Mouse (Mus musculus) bone marrow, adult 2 months (tissue): ENCODE data around the gene Tuba1b. TPM values are rescaled to one million over a fixed set of nuclear protein-coding genes. Genes with fewer than 3 reads are reported as not detected.
"Not testable (repeated sequence)": the region's sequence is repeated elsewhere in the genome, so short reads cannot be mapped to it uniquely, and the experiment has no call there.

Experiments used
- H3K27ac ChIP-seq: fragments of 200-500 bp; 2 replicates; pipeline ENCODE4 v1.5.1; 2012; ENCODE audit warnings: low read depth, mild to moderate bottlenecking, control low read depth, inconsistent platforms, low read length; ENCODE audit not compliant: control insufficient read depth, poor library complexity, insufficient read depth
- H3K4me1 ChIP-seq: fragments of 200-500 bp; 2 replicates; pipeline ENCODE4 v1.6.1; 2011; ENCODE audit warnings: low read length; ENCODE audit not compliant: control insufficient read depth, insufficient read depth
- H3K4me3 ChIP-seq: fragments of 200-500 bp; replicated peaks from 2 replicates; pipeline ENCODE3; 2011; ENCODE audit warnings: mild to moderate bottlenecking, low read depth, low read length, control low read depth; ENCODE audit not compliant: control insufficient read depth
- CTCF ChIP-seq: fragments of 200-500 bp; IDR thresholded peaks from 2 replicates; pipeline ENCODE4 v1.5.1; 2011; ENCODE audit warnings: low read length, control low read depth; ENCODE audit not compliant: control insufficient read depth, insufficient read depth
- POLR2A ChIP-seq: fragments of 200-500 bp; IDR thresholded peaks from 2 replicates; pipeline ENCODE4 v1.6.1; 2011; ENCODE audit warnings: low read depth, mild to moderate bottlenecking, control low read depth, low read length, borderline replicate concordance; ENCODE audit not compliant: control insufficient read depth
- WGBS: fragments of 180-500 bp; shearing (Covaris S2); methylation state at CpG from one replicate; pipeline ENCODE4 v1.1.7; 2018; 5-methylcytosine and 5-hydroxymethylcytosine counted together
- polyA plus RNA-seq: library from polyadenylated mRNA; stranded (reverse); fragments of >200 nt; gene quantifications from 2 replicates; pipeline ENCODE4 v1.2.4, GENCODE M21; 2011; ENCODE audit warnings: low replicate concordance; ENCODE audit not compliant: missing spikeins, insufficient read depth, insufficient read length

Gene Tuba1b
- polyA plus RNA-seq, 1 experiment: 942 TPM

DNA sequence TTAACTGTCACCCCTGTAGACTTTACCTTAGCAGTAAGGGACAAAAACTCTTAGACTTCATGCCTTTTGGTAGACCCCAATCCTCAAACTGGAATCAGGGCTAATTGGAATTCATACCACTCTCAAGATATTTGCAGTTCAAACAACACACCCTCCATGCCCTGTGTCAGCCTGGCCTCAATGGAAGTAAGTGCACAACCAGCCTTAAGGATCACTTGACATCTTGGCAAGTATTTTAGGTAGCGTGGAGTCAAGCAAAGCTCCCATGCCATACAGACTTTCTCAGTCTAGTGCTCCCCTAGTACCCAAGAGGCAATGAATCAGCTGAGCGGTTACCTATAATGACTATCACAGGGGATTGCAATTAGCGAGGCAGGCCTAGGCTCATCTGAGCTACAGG is 3.4 kb downstream of the Tuba1b start:
- H3K4me3 ChIP-seq: no peak overlapping the region
- 84% methylated on average over 3 of the region's 3 CpGs for WGBS
- TF ChIP-seq CTCF (no peak), POLR2A (no peak)
- H3K4me1 ChIP-seq: peaks cover 2% of the 10 kb centered on the region
- H3K27ac ChIP-seq: no peak overlapping the region

DNA sequence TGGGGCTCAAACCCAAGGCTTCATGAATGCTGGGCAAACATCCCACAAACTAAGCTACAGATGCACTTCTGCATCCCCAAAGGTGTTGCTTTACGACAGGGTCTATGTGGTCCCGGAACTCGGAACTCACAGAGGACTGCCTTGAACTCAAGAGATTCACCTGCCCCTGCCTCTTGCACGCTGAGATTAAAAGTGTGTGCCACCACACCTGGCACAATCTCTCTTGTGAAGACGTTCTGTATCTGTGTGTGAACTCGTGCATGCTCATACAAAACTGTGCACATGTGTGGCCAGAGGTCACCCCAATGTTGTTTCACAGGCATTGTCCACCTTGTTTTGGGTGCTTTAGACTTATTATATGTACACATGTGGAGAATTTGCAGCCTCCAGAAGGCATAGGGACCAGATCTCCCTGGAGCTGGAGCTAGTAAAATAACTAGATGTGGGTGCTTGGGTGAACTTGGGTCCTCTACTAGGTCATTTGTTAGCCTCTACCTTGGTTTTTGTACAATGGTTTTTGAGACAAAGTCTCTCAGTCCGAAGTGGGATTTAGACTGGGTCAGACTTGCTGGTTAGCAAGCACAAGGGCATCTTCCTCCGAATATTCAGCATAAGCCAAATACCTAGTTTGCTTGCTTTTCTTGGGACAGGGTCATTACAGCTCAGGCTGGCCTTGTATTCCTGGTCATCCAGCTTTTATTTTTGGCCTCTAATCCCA is 4.2 kb downstream of the Tuba1b start:
- no peak overlapping the region for H3K4me3 ChIP-seq
- 60% methylated on average over 8 of the region's 8 CpGs for WGBS
- H3K4me1 ChIP-seq: peaks cover 2% of the 10 kb centered on the region
- H3K27ac ChIP-seq: no peak overlapping the region
- TF ChIP-seq CTCF (no peak), POLR2A (no peak)

DNA sequence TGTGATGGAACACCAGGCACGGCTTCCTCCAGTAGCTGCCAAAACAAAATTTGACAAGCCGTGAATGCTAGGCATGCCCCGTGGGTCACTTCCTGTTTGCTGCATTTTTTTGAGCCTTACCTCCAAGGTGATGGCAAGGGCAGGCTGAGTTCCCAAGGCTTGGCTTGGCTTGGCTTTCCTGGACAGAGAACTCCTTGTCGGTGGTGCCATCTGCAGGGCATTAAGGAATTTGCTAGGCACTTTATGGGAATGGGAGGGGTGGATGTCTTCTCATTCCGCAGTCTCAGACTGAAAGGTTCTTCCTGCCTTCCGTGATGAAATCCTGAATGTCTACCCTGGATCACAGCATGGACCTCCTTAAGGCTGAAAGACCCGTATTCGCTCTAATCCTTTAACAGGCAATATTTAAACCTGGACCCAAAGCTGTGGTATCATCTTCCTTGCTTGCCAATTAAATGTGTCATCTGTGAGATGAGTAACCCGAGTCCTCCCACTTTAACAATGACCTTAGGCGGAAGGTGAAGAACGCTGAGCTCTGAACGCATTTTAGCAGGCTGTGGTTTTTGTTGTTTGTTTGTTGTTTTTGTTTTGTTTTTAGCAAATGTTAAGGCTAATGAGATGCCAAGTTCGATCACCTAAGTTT is 5.6 kb downstream of the Tuba1b start:
- Histone ChIP-seq H3K4me3 (no peak overlapping the region), H3K4me1 (peaks cover 2% of the 10 kb centered on the region), H3K27ac (no peak overlapping the region)
- WGBS: 27% methylated on average over 13 of the region's 13 CpGs
- TF ChIP-seq CTCF (peak; percentile 54; the same call in 1 of the 2 replicates), POLR2A (no peak)

DNA sequence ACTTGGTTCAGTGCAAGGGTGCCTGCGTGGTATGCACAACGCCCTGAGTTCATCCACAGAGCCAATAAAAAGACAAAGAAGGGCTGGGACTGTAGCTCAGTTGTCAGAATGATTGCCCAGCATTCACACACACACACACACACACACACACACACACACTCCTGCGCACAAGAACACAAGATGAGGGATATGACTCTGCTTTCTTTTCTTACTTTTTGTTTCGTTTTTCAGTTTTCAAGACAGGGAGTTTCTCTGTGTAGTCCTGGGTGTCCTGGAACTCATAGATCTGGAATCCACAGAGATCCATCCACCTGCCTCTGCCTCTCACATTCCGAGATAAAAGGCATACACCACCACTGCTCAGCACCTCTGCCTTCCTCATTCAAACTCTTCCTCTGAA is 6.8 kb downstream of the Tuba1b start:
- 24% methylated on average over 5 of the region's 5 CpGs for WGBS
- Histone ChIP-seq H3K27ac (no peak overlapping the region), H3K4me3 (peak overlapping the region; percentile 28), H3K4me1 (peaks cover 2% of the 10 kb centered on the region)
- TF ChIP-seq CTCF (no peak), POLR2A (no peak)

DNA sequence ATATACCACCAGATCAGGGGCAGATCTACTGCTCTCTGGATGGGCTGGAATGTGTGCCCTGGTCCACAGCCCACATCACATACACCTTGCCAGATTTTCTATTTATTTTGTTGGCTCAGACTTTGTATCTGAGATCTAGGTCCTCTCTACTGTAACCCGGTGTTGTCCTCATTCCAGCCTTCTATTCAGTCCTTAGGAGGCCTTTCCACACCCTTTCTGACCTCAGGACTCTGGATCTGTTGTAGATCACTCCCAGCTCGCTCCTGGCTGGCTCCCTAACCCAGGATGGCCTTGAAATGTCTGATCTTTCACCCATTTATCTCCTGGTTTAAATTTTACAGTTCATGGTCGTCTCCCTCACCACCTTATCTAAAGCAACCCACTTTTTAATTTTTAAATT is 9.7 kb downstream of the Tuba1b start:
- no peak overlapping the region for H3K4me3 ChIP-seq
- H3K4me1 ChIP-seq: peaks cover 2% of the 10 kb centered on the region
- TF ChIP-seq CTCF: no peak
- H3K27ac ChIP-seq: no peak overlapping the region
- whole genome bisulfite sequencing: 81% methylated on average over 3 of the region's 3 CpGs

DNA sequence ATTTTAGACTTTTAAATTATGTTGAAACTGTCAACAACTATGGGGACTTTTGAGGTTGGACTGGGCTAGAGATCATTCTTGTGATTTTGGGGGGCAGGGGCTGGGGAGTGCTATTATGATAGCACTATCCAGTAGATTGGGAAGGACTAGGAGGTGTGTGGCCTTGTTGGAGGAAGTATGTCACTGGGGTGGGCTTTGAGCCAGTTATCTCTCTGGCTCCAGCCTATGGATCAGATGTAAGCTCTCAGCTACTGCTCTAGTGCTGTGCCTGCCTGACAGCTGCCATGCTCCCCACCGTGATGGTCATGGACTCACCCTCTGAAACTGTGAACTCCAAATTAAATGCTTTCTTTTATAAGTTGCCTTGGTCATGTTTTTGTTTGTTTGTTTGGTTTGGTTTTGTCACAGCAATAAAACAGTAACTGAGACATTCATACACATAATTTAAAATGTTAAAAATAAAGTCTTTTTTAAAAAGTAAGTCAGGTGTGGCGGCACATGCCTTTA is 11.3 kb downstream of the Tuba1b start:
- WGBS: 75% methylated on average over 2 of the region's 2 CpGs
- no peak overlapping the region for H3K4me3 ChIP-seq
- TF ChIP-seq POLR2A: no peak
- TF ChIP-seq CTCF: no peak
- no peak overlapping the region for H3K27ac ChIP-seq
- peaks cover 2% of the 10 kb centered on the region for H3K4me1 ChIP-seq

DNA sequence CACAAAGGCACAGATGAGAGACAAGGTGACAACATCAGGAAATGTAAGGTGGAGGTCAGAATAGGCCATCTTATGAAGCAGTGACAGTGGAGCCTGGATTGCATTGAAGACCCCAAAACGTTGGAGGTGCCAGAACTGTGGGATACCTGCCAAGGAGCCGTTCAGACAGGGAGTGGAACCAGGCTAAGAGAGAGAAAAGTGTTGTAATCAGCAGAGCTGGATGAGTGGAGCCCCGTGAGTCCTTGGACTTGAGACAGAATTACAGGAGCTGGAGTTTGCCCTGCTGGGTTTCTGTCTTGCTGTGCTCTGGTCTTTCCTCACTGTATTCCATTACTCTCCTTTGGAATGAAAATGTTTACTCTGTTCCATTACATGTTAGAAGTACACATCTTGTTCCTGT is 11.8 kb downstream of the Tuba1b start:
- H3K4me3 ChIP-seq: no peak overlapping the region
- H3K27ac ChIP-seq: no peak overlapping the region
- TF ChIP-seq POLR2A: no peak
- no peak for TF ChIP-seq CTCF
- no peaks in the 10 kb centered on the region; the same call in 1 of the 2 replicates for H3K4me1 ChIP-seq
- 68% methylated on average over 3 of the region's 3 CpGs for WGBS

DNA sequence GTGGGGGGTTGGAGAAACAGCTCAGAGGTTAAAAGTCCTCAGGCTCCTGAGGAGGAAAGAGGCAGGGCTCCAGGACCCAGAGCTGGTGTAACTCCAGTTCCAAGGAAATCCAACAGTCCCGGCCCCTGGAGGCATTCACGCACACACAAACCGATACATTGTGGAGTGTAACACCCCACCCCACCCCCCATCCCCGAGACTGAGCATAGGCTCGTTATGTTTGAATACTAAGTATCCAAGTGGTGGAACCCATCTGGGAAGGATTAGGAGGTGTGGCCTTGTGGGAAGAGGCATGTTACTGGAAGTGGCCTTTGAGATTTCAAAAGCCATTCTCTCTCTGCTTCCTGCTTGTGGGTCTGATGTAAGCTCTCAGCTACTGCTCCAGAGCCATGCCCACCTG is 12.9 kb downstream of the Tuba1b start:
- TF ChIP-seq POLR2A (no peak), CTCF (no peak)

DNA sequence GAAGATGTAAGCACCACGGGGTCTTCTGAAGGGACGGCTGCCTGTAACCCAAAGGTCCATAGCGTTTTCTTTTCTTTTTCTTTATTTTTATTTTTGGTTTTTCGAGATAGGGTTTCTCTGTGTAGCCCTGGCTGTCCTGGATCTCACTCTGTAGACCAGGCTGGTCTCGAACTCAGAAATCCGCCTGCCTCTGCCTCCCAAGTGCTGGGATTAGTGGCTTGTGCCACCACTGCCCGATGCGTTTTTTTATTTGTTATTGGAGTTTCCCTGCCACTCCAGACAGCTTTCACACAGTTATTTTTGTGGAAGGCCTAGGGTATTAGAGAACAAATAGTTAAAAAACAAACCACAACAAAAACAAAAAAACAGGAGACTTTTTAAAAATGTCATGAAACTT is 15.9 kb downstream of the Tuba1b start:
- H3K27ac ChIP-seq: peak overlapping the region; percentile 7; the same call in 1 of the 2 replicates
- peak overlapping the region; percentile 93 for H3K4me3 ChIP-seq
- 10% methylated on average over 8 of the region's 8 CpGs for WGBS
- not testable (repeated sequence) for H3K4me1 ChIP-seq

More for the DNA sequence above, 12.9 kb downstream of the Tuba1b start:
- 91% methylated on average over 5 of the region's 5 CpGs for WGBS
- no peaks in the 10 kb centered on the region for H3K4me1 ChIP-seq
- no peak overlapping the region for H3K27ac ChIP-seq
- H3K4me3 ChIP-seq: no peak overlapping the region
